Mouse (Mus musculus): ENCODE measurements at regions not wholly inside any gene's neighbourhood (a gene's known extent, or its start where the extent isn't known, plus 50 kb on each side); places are given as distances from the start of the nearest gene placed in this dataset.

DNA sequence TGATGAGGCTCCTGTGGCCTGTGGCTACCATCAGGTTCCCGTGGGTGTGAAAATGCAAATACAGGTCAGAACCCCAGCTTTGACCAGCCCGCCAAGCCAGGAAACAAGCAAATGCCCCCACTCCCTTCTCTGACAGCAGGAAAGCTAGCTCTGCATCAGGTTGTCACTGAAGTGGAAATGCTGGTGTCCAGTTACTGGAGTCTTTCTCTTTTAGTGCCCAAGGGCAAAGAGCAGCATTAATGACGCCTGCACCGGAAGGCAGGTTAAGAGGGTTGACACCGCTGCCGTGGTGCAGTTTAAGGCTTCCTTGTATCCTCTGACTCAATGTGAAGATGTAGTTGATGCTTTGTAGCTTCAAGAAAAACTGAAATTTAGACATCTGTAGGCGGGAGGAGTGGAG lies 368.1 kb upstream of the Sall1 start:
- TF ChIP-seq CTCF (IDR thresholded peaks at IDR 0.05; ENCODE audit: low read depth, low read length), result no peak
- no peak for TF ChIP-seq POLR2A (IDR thresholded peaks at IDR 0.05; ENCODE audit: borderline replicate concordance, low read depth, low read length)
